Mouse (Mus musculus) erythroblast, adult 5-6 weeks (primary cell): ENCODE measurements around the gene Pdzrn3. TPM values are rescaled to one million over a fixed set of nuclear protein-coding genes. Genes with fewer than 3 reads are reported as not detected.

Source experiments
- ATAC-seq: replicated peaks from 2 replicates; pipeline ENCODE4 v1.8.0; 2016; ENCODE audit warnings: moderate number of reproducible peaks, mild to moderate bottlenecking, moderate TSS enrichment, inconsistent platforms; ENCODE audit not compliant: poor library complexity, low FRiP score, severe bottlenecking
- total RNA-seq, 2 experiments: library from RNA; stranded (forward) in 1 of 2; stranded (reverse) in 1 of 2; fragments of 150-400 nt in 1 of 2; fragments of 200-764, 138-1000 nt in 1 of 2; gene quantifications; 2 replicates each; pipeline versions ENCODE4 v1.2.3 to v1.2.4; 2015 to 2017; ENCODE audit warnings: low replicate concordance in 2 of 2

The Pdzrn3 gene
- total RNA-seq, 2 experiments from 2014 or later = not detected

GRCm38 (mm10) chr6:101270095-101270826, 107.4 kb downstream of the Pdzrn3 start:
- ATAC-seq = no peak

- ATAC-seq = no peak
Measured at GRCm38 (mm10) chr6:101269335-101270094, 108.2 kb downstream of the Pdzrn3 start.

GRCm38 (mm10) chr6:101268266-101268665, 109.4 kb downstream of the Pdzrn3 start:
- ATAC-seq = no peak

GRCm38 (mm10) chr6:101266787-101267186, 110.9 kb downstream of the Pdzrn3 start:
- ATAC-seq = peak; percentile 75

GRCm38 (mm10) chr6:101263544-101263943, 114.2 kb downstream of the Pdzrn3 start:
- ATAC-seq = no peak

GRCm38 (mm10) chr6:101261513-101261912, 116.2 kb downstream of the Pdzrn3 start:
- ATAC-seq = no peak

- no peak for ATAC-seq
Measured at GRCm38 (mm10) chr6:101259411-101259810, 118.3 kb downstream of the Pdzrn3 start.

- ATAC-seq = no peak
Measured at GRCm38 (mm10) chr6:101257418-101257817, 120.3 kb downstream of the Pdzrn3 start.

GRCm38 (mm10) chr6:101254652-101255051, 123.0 kb downstream of the Pdzrn3 start:
- ATAC-seq = no peak

GRCm38 (mm10) chr6:101251916-101252603, 125.6 kb downstream of the Pdzrn3 start:
- ATAC-seq = no peak

GRCm38 (mm10) chr6:101251160-101251559, 126.5 kb downstream of the Pdzrn3 start:
- ATAC-seq = no peak

- ATAC-seq = no peak
Measured at GRCm38 (mm10) chr6:101246137-101246536, 131.6 kb downstream of the Pdzrn3 start.

GRCm38 (mm10) chr6:101244355-101244754, 133.3 kb downstream of the Pdzrn3 start:
- no peak for ATAC-seq

- no peak for ATAC-seq
Measured at GRCm38 (mm10) chr6:101243189-101243815, 134.4 kb downstream of the Pdzrn3 start.

- ATAC-seq = no peak
Measured at GRCm38 (mm10) chr6:101236641-101237246, 141.0 kb downstream of the Pdzrn3 start.

- ATAC-seq = no peak
Measured at GRCm38 (mm10) chr6:101236230-101236629, 141.5 kb downstream of the Pdzrn3 start.

GRCm38 (mm10) chr6:101234349-101234748, 143.3 kb downstream of the Pdzrn3 start:
- ATAC-seq = no peak

GRCm38 (mm10) chr6:101233680-101234079, 144.0 kb downstream of the Pdzrn3 start:
- no peak for ATAC-seq

GRCm38 (mm10) chr6:101227294-101227855, 150.3 kb downstream of the Pdzrn3 start:
- ATAC-seq = no peak
